Mouse (Mus musculus) embryonic facial prominence, embryonic 11.5 days (tissue): ENCODE measurements at regions not wholly inside any gene's neighbourhood (a gene's known extent, or its start where the extent isn't known, plus 50 kb on each side); places are given as distances from the start of the nearest gene placed in this dataset.

ENCODE experiments used
- ATAC-seq: fragments of 200-750 bp; cut with Nextera tagmentation; replicated peaks from 2 replicates; pipeline ENCODE4 v1.8.0; 2017; ENCODE audit warnings: low read depth; ENCODE audit not compliant: insufficient number of reproducible peaks, low FRiP score, low TSS enrichment
- DNase-seq: peaks from one replicate; pipeline ENCODE4 v3.0.0-alpha.2; 2015; ENCODE audit warnings: low spot score
- H3K27ac ChIP-seq: fragments of 300-500 bp; sonication (generic); replicated peaks from 2 replicates; pipeline ENCODE4 v1.5.1; 2014; ENCODE audit warnings: mild to moderate bottlenecking, low read depth, low read length, control low read depth
- H3K27me3 ChIP-seq: fragments of 300-500 bp; sonication (generic); 2 replicates; pipeline ENCODE4 v1.6.1; 2014; ENCODE audit warnings: mild to moderate bottlenecking, low read length, moderate library complexity, mixed read lengths; ENCODE audit not compliant: control insufficient read depth, insufficient read depth
- H3K36me3 ChIP-seq: fragments of 300-500 bp; sonication (generic); replicated peaks from 2 replicates; pipeline ENCODE4 v1.6.1; 2014; ENCODE audit warnings: low read depth, mild to moderate bottlenecking, low read length, moderate library complexity, mixed read lengths; ENCODE audit not compliant: control insufficient read depth, insufficient read depth
- H3K4me1 ChIP-seq: fragments of 300-500 bp; sonication (generic); 2 replicates; pipeline ENCODE4 v1.6.1; 2014; ENCODE audit warnings: low read length, mixed read lengths; ENCODE audit not compliant: control insufficient read depth, insufficient read depth
- H3K4me2 ChIP-seq: fragments of 300-500 bp; sonication (generic); 2 replicates; pipeline ENCODE4 v1.6.1; 2014; ENCODE audit warnings: low read depth, mild to moderate bottlenecking, control low read depth, low read length, moderate library complexity
- H3K4me3 ChIP-seq: fragments of 300-500 bp; sonication (generic); 2 replicates; pipeline ENCODE4 v1.5.1; 2014; ENCODE audit warnings: low read depth, low read length, control low read depth
- H3K9ac ChIP-seq: fragments of 300-500 bp; sonication (generic); replicated peaks from 2 replicates; pipeline ENCODE4 v1.6.1; 2014; ENCODE audit warnings: mild to moderate bottlenecking, control low read depth, low read length
- H3K9me3 ChIP-seq: fragments of 300-500 bp; sonication (generic); replicated peaks from 2 replicates; pipeline ENCODE4 v1.6.1; 2016; ENCODE audit warnings: mild to moderate bottlenecking, low read length, inconsistent platforms, mixed read lengths; ENCODE audit not compliant: control insufficient read depth
- WGBS: fragments of 180-500 bp; shearing (Covaris S2); extraction: QIAGEN DNeasy Blood & Tissue Kit; methylation state at CpG from one replicate; pipeline ENCODE4 v1.1.7; 2014; 5-methylcytosine and 5-hydroxymethylcytosine counted together

DNA sequence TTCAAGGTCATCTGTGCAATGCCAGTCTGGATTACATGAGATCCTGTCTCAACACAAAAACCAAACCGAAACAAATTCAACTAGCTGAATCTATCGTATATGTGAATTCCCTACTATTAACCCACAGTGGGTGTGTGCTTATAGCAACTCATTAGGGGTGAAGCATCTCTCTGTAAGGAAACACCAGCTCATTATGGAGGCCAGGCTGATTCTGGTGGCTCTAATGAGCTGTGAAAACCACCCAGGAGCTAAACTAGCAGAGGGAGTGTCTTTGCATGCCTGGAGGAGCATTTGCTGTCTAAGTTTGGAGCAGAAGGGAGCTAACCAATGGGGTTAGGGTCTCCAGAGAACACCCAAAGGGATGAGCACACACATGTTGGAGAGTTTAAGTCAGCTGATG is 54.1 kb upstream of the Adamts2 start:
- 70% methylated on average over 2 of the region's 2 CpGs for WGBS
- H3K27me3 ChIP-seq = no peaks in the 10 kb centered on the region
- DNase-seq (no peak), ATAC-seq (no peak)
- no peaks in the 10 kb centered on the region for H3K9me3 ChIP-seq
- no peak overlapping the region for H3K9ac ChIP-seq
- no peak overlapping the region for H3K4me3 ChIP-seq
- no peaks in the 10 kb centered on the region for H3K36me3 ChIP-seq
- no peak overlapping the region for H3K4me2 ChIP-seq
- no peak overlapping the region for H3K27ac ChIP-seq
- no peaks in the 10 kb centered on the region for H3K4me1 ChIP-seq

DNA sequence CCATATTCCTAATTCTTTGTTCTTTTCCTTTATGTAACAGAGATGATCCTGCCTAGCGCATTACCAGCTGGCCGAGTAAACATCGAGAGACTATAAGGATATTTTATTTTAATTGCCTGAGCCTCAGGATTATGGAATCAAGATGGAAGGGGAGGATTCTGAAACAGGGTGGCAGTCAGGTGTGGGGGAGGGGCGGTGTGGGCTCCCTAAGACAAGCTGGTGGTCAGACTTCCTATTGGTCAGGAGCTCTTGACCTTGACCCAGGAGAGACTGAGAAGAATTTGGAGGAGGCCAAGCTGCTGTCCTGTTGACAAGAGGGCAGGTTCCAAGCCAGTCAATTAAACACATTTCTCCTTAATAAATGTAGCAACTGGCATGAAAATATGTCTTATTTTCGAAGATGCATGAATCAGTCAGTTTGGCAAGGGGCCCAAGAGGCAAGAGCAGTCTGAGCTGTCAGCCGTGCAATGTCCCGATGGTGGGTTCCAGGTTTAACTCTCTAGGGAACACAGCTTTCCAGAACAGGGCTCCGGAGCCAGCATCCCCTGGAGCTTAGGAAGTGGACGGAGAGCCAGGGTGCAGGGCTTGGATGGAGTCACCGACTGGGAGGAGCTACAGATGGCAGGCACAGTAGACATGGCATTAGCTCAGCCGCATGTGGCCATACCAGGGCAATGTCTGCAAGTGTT is 55.3 kb upstream of the Adamts2 start:
- Histone ChIP-seq H3K4me2 (no peak overlapping the region), H3K27ac (no peak overlapping the region), H3K9ac (no peak overlapping the region), H3K9me3 (no peaks in the 10 kb centered on the region), H3K36me3 (no peaks in the 10 kb centered on the region), H3K27me3 (no peaks in the 10 kb centered on the region), H3K4me1 (no peaks in the 10 kb centered on the region), H3K4me3 (no peak overlapping the region)
- DNase-seq = no peak
- ATAC-seq = no peak
- WGBS = 91% methylated on average over 11 of the region's 11 CpGs

- Histone ChIP-seq H3K36me3 (no peaks in the 10 kb centered on the region), H3K9me3 (no peaks in the 10 kb centered on the region), H3K4me2 (no peak overlapping the region), H3K9ac (no peak overlapping the region), H3K27ac (no peak overlapping the region), H3K4me1 (no peaks in the 10 kb centered on the region), H3K4me3 (no peak overlapping the region), H3K27me3 (no peaks in the 10 kb centered on the region)
- 94% methylated on average over 6 of the region's 6 CpGs for WGBS
- DNase-seq = no peak
- ATAC-seq = no peak
These were observed 56.5 kb upstream of the Adamts2 start for GRCm38 (mm10) chr11:50545421-50545820.

DNA sequence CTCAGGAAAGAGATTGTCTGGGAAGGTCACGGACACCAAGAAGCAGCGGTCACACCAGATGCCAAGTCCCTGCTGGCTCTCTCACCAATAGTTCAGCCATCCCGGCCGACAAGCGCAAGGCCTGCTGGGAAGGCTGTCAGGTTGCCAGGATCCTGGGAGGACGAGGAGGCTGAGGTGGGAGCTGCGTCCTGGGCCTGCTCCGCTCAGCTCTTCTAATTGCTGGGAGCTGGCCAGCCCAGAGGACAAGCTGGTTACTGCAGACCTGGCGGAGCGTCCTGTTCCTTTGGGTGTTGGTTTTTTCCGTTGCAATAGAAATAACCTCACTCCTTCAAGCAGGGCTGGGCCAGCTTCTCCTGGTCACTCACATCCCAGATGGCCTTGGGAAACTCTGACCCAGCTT is 61.7 kb upstream of the Adamts2 start:
- Histone ChIP-seq H3K4me3 (no peak overlapping the region), H3K27ac (no peak overlapping the region), H3K36me3 (no peaks in the 10 kb centered on the region), H3K27me3 (no peaks in the 10 kb centered on the region), H3K9me3 (no peaks in the 10 kb centered on the region), H3K4me1 (no peaks in the 10 kb centered on the region), H3K9ac (no peak overlapping the region), H3K4me2 (no peak overlapping the region)
- no peak for DNase-seq
- ATAC-seq = no peak
- 88% methylated on average over 11 of the region's 11 CpGs for whole genome bisulfite sequencing

DNA sequence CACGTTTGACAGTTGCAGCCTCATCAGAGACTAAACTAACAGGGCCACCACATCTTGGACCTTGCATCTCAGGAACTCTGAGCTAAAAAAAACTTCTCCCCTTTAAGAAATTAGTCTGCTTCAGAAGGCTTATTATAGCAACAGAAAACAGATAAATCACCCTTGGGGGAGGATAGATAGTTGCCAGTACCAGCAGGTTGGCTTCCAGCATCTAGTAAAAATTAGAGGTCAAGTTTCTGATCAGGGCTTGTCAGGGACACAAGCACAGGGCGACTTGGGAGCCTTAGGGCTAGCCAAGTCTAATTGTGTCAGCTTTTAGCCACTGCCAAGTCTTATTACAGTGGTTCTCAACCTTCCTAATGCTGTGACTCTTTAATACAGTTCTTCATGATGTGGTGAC is 67.6 kb upstream of the Adamts2 start:
- DNase-seq (no peak), ATAC-seq (no peak)
- Histone ChIP-seq H3K9me3 (no peaks in the 10 kb centered on the region), H3K27me3 (no peaks in the 10 kb centered on the region), H3K9ac (no peak overlapping the region), H3K4me3 (no peak overlapping the region), H3K27ac (no peak overlapping the region), H3K4me2 (no peak overlapping the region), H3K4me1 (no peaks in the 10 kb centered on the region), H3K36me3 (no peaks in the 10 kb centered on the region)
- WGBS = 45% methylated on average over 2 of the region's 2 CpGs

GRCm38 (mm10) chr11:50527923-50528322 is 74.0 kb upstream of the Adamts2 start:
- H3K27me3 ChIP-seq = no peaks in the 10 kb centered on the region
- no peak for DNase-seq
- no peak for ATAC-seq

GRCm38 (mm10) chr11:50520162-50520561 is 81.7 kb upstream of the Adamts2 start:
- ATAC-seq (no peak), DNase-seq (no peak)
- Histone ChIP-seq H3K36me3 (no peaks in the 10 kb centered on the region), H3K9me3 (no peaks in the 10 kb centered on the region), H3K27ac (no peak overlapping the region), H3K27me3 (no peaks in the 10 kb centered on the region), H3K4me2 (no peak overlapping the region), H3K4me1 (no peaks in the 10 kb centered on the region), H3K9ac (no peak overlapping the region), H3K4me3 (no peak overlapping the region)
- 83% methylated on average over 9 of the region's 9 CpGs for WGBS

More at GRCm38 (mm10) chr11:50527923-50528322, 74.0 kb upstream of the Adamts2 start:
- Histone ChIP-seq H3K4me3 (no peak overlapping the region), H3K36me3 (no peaks in the 10 kb centered on the region), H3K9me3 (no peaks in the 10 kb centered on the region), H3K27ac (no peak overlapping the region), H3K4me1 (no peaks in the 10 kb centered on the region), H3K9ac (no peak overlapping the region), H3K4me2 (no peak overlapping the region)
- WGBS = 59% methylated on average over 5 of the region's 5 CpGs

DNA sequence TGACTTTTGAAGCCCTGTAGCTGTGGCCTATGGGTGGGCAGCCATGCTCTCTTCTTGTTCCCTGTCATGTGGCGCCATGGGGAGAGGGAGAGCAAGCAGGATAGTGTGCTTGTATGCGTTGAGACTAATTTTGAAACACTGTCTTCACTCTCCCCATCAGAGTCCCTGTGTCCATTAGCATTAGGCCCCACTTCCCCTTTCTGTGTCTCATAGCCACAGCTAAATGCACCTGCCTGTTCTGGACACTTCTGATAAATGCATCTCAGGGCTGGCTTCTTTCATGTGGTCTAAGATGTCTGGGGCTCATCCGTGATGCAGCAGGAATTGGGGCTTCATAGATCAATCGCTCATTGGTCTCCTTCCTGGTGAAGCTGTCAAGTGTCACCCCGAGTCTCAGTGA is 77.0 kb upstream of the Rufy1 start:
- no peak overlapping the region for H3K4me2 ChIP-seq
- H3K9me3 ChIP-seq = no peaks in the 10 kb centered on the region
- no peaks in the 10 kb centered on the region for H3K36me3 ChIP-seq
- no peaks in the 10 kb centered on the region for H3K27me3 ChIP-seq
- no peaks in the 10 kb centered on the region for H3K4me1 ChIP-seq
- no peak for ATAC-seq
- no peak for DNase-seq
- WGBS = 78% methylated on average over 5 of the region's 5 CpGs
- H3K9ac ChIP-seq = no peak overlapping the region
- H3K27ac ChIP-seq = no peak overlapping the region
- no peak overlapping the region for H3K4me3 ChIP-seq
